Mouse (Mus musculus): ENCODE measurements around the gene Gm4871. TPM values are rescaled to one million over a fixed set of nuclear protein-coding genes. Genes with fewer than 3 reads are reported as not detected.

Gm4871 gene
- polyA plus RNA-seq, 1 experiment = not detected

DNA sequence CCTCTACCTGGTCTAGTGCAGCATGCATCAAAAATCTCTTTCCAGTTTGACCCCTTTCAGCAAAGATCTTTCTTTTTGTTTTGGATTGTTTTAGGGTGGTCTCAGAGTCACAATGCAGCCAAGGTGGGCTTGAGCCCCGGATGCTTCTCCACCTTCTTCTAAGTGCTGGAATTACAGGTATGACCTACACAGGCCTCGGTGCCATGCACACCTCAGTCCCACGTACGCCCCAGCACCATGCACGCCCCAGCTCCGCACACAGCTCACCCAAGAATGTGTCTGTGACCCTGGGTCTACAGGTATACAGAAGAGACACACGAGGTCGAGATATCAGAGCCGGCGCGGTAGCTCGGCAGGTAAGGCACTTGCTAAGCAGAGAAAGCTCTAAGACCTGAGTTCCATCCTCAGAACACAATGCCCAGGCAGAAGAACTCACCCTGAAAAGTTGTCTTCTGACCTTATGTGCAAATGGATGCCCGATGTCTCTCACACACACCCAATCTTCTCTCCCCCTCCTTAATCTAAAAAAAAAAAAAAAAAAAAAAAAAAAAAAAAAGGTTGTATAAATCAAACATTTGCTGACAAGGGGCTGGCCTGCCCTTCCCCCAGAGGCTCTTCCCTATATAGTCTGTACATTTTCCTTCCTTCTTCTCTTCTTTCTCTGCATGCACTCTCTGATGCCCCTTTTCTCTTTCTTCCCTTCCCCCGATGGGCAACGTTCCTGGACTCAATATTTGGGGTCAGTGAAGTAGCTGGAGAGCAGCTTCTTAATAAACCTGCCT is 23.5 kb downstream of the Gm4871 start:
- 85% methylated on average over 15 of the region's 15 CpGs for WGBS

DNA sequence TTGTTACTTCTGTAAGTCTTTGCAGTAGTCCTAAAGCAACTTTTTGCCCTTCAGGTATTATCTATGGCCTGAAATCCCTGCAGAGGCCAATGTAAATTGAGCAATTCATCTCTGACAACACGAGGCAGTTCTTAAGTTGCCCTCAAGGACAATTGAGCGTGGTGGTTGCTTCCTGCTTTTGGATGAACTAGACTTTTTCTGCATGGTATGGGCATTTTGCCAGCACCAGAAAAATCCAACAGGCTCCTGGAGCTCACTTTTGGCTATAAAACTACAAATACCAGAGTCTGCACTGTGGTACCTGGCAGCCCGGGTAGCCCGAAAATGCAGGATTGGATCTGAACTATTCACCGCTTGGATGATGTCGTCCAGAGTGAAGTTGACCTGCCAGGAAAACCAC is 27.0 kb downstream of the Gm4871 start:
- no peak for TF ChIP-seq POLR2A (IDR thresholded peaks at IDR 0.05; ENCODE audit: borderline replicate concordance, control insufficient read depth, low read depth, low read length)
- TF ChIP-seq CTCF (IDR thresholded peaks at IDR 0.05; ENCODE audit: control insufficient read depth, insufficient read depth, low read length) = no peak
- H3K4me1 ChIP-seq (ENCODE audit: control insufficient read depth, insufficient read depth, low read length) = no peaks in the 10 kb centered on the region
- H3K27ac ChIP-seq (ENCODE audit: control insufficient read depth, insufficient read depth, low read depth, low read length, poor library complexity) = no peak overlapping the region
- no peak overlapping the region for H3K4me3 ChIP-seq (replicated peaks; ENCODE audit: control insufficient read depth, low read depth, low read length)
- WGBS = 60% methylated on average over 6 of the region's 6 CpGs

More for the DNA sequence above, 23.5 kb downstream of the Gm4871 start:
- no peaks in the 10 kb centered on the region for H3K4me1 ChIP-seq (ENCODE audit: control insufficient read depth, insufficient read depth, low read length)
- H3K27ac ChIP-seq (ENCODE audit: control insufficient read depth, insufficient read depth, low read depth, low read length, poor library complexity) = no peak overlapping the region
- TF ChIP-seq POLR2A (IDR thresholded peaks at IDR 0.05; ENCODE audit: borderline replicate concordance, control insufficient read depth, low read depth, low read length) = no peak
- TF ChIP-seq CTCF (IDR thresholded peaks at IDR 0.05; ENCODE audit: control insufficient read depth, insufficient read depth, low read length) = no peak
- H3K4me3 ChIP-seq (replicated peaks; ENCODE audit: control insufficient read depth, low read depth, low read length) = no peak overlapping the region

DNA sequence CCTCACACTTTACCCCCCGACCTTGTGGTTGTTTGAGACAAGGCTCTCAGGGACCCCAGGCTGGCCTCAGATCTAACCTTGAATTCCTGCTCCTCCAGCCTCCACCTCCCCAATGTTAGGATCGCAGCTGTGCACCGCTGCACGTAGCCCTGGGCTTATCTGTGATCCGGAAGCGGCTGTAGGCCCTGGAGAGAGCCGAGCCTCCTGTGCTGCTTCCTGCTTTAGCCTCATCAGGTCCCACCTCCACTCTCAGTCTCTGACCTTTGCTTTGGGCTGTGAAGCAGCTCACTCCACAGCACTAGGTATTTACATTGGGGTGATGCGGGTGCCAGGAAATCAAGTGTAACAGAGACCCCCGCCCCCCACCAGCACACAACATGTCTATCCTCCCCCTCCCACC is 28.1 kb downstream of the Gm4871 start:
- TF ChIP-seq CTCF (IDR thresholded peaks at IDR 0.05; ENCODE audit: control insufficient read depth, insufficient read depth, low read length) (no peak), POLR2A (IDR thresholded peaks at IDR 0.05; ENCODE audit: borderline replicate concordance, control insufficient read depth, low read depth, low read length) (no peak)
- H3K4me1 ChIP-seq (ENCODE audit: control insufficient read depth, insufficient read depth, low read length) = no peaks in the 10 kb centered on the region
- no peak overlapping the region for H3K4me3 ChIP-seq (replicated peaks; ENCODE audit: control insufficient read depth, low read depth, low read length)
- H3K27ac ChIP-seq (ENCODE audit: control insufficient read depth, insufficient read depth, low read depth, low read length, poor library complexity) = no peak overlapping the region; the same call in 1 of the 2 replicates
- 83% methylated on average over 9 of the region's 9 CpGs for WGBS

DNA sequence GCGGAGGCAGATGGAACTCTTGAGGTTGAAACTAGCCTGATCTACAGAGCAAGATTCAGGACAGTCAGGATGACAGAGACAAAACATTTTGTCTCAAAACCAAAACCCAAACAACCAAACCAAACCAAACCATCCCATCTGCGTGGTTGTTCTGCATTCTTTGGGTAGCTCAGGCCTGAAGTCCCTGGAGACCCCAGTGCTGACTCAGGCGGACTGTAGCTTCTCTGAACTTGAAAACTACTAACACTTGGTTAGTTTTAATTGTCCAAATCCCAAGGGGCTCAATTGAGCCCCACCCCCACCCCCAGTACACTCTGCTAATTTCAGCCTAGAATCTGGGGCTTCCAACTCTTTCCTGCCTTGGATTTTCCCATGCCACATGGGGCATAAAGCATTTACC is 29.2 kb downstream of the Gm4871 start:
- H3K4me3 ChIP-seq (replicated peaks; ENCODE audit: control insufficient read depth, low read depth, low read length) = no peak overlapping the region
- no peaks in the 10 kb centered on the region for H3K4me1 ChIP-seq (ENCODE audit: control insufficient read depth, insufficient read depth, low read length)
- TF ChIP-seq POLR2A (IDR thresholded peaks at IDR 0.05; ENCODE audit: borderline replicate concordance, control insufficient read depth, low read depth, low read length) = no peak
- TF ChIP-seq CTCF (IDR thresholded peaks at IDR 0.05; ENCODE audit: control insufficient read depth, insufficient read depth, low read length) = no peak
- 69% methylated on average over 3 of the region's 3 CpGs for WGBS
- H3K27ac ChIP-seq (ENCODE audit: control insufficient read depth, insufficient read depth, low read depth, low read length, poor library complexity) = no peak overlapping the region

DNA sequence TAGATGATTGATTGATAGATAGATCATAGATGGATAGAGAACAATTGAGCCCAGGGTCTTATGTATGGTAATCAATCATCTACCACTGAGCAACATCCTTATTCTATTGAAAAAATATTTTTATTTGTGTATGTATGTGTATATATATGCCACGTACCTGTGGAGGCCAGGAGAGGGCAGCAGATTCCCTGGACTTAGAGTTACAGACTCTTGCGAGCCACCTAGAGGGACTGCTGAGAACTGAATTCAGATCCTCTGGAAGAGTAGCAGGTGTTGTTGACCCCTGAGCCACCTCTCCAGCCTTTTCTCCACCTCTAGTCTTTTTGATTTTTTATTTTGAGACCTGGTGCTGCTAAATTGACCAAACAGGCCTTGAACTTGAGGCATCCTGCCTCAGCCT is 34.1 kb downstream of the Gm4871 start:
- WGBS = 70% methylated on average over 2 of the region's 2 CpGs

DNA sequence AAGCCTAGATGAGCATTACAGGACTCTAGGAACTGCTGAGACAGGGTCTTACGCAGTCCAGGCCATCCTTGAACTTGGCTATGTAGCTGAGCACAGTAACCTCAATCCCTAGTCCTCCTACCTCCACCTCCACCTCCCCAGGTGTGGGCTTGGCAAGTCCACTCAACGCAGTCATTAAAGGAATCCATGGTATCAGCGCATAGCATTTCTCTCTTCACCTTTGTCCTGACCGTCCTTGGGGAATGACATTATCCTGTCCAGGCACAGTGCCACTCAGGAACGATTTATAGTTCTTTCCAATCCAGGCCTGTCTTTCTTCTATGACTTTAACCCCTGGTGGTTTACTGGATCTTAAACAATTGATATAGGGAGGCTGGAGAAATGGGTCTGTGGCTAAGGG is 42.1 kb downstream of the Gm4871 start:
- WGBS = 76% methylated on average over 5 of the region's 5 CpGs
- Histone ChIP-seq H3K4me3 (replicated peaks; ENCODE audit: control insufficient read depth, low read depth, low read length) (no peak overlapping the region), H3K27ac (ENCODE audit: control insufficient read depth, insufficient read depth, low read depth, low read length, poor library complexity) (no peak overlapping the region), H3K4me1 (ENCODE audit: control insufficient read depth, insufficient read depth, low read length) (no peaks in the 10 kb centered on the region)
- TF ChIP-seq CTCF (IDR thresholded peaks at IDR 0.05; ENCODE audit: control insufficient read depth, insufficient read depth, low read length) (no peak), POLR2A (IDR thresholded peaks at IDR 0.05; ENCODE audit: borderline replicate concordance, control insufficient read depth, low read depth, low read length) (no peak)

More for the DNA sequence above, 34.1 kb downstream of the Gm4871 start:
- no peak overlapping the region for H3K27ac ChIP-seq (ENCODE audit: control insufficient read depth, insufficient read depth, low read depth, low read length, poor library complexity)
- H3K4me3 ChIP-seq (replicated peaks; ENCODE audit: control insufficient read depth, low read depth, low read length) = no peak overlapping the region
- no peaks in the 10 kb centered on the region for H3K4me1 ChIP-seq (ENCODE audit: control insufficient read depth, insufficient read depth, low read length)
- TF ChIP-seq CTCF (IDR thresholded peaks at IDR 0.05; ENCODE audit: control insufficient read depth, insufficient read depth, low read length) (peak; percentile 45), POLR2A (IDR thresholded peaks at IDR 0.05; ENCODE audit: borderline replicate concordance, control insufficient read depth, low read depth, low read length) (no peak)

DNA sequence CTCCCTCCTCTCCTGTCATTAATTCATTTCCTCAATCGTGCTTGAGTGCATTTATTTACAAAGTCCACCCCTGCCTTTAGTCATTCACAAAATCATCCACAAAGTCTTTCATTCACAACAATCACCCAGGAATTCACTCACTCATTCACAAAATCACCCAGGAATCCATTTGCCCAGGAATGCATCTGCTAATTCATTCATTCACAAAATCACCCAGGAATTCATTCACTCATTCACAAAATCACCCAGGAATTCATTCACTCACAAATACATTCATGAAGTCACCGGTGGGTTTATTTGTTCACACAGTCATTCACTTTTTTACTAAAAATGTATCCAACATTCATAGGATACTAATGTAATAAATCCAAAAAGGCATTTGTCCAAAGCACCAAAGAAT is 42.5 kb downstream of the Gm4871 start:
- TF ChIP-seq CTCF (IDR thresholded peaks at IDR 0.05; ENCODE audit: control insufficient read depth, insufficient read depth, low read length) (no peak), POLR2A (IDR thresholded peaks at IDR 0.05; ENCODE audit: borderline replicate concordance, control insufficient read depth, low read depth, low read length) (no peak)
- 78% methylated on average over 2 of the region's 2 CpGs for WGBS
- H3K4me3 ChIP-seq (replicated peaks; ENCODE audit: control insufficient read depth, low read depth, low read length) = no peak overlapping the region
- no peaks in the 10 kb centered on the region for H3K4me1 ChIP-seq (ENCODE audit: control insufficient read depth, insufficient read depth, low read length)
- H3K27ac ChIP-seq (ENCODE audit: control insufficient read depth, insufficient read depth, low read depth, low read length, poor library complexity) = no peak overlapping the region

DNA sequence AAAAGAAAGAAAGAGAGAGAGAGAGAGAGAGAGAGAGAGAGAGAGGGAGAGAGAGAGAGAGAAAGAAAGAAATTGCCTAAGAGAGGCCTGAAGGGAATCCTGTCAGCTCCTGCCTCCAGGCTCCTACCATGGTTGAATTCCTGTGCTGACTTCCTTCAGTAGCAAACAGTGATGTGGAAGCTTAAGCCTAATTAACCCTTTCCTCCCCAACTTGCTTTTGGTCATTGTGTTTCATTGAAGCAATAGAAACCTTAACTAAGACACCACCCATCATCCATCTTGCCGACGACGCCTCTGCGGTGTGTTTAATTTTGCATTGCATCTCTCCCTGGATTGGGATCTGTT is 43.5 kb downstream of the Gm4871 start:
- 86% methylated on average over 4 of the region's 4 CpGs for WGBS
- Histone ChIP-seq H3K27ac (ENCODE audit: control insufficient read depth, insufficient read depth, low read depth, low read length, poor library complexity) (no peak overlapping the region), H3K4me1 (ENCODE audit: control insufficient read depth, insufficient read depth, low read length) (no peaks in the 10 kb centered on the region), H3K4me3 (replicated peaks; ENCODE audit: control insufficient read depth, low read depth, low read length) (no peak overlapping the region)
- no peak for TF ChIP-seq CTCF (IDR thresholded peaks at IDR 0.05; ENCODE audit: control insufficient read depth, insufficient read depth, low read length)
- no peak for TF ChIP-seq POLR2A (IDR thresholded peaks at IDR 0.05; ENCODE audit: borderline replicate concordance, control insufficient read depth, low read depth, low read length)

All from bone marrow, adult 2 months (tissue).